Mouse (Mus musculus) bone marrow, adult 2 months (tissue): ENCODE results near the gene Angptl3.

Experiments
- CTCF ChIP-seq: fragments of 200-500 bp; IDR thresholded peaks from 2 replicates; pipeline ENCODE4 v1.5.1; 2011; ENCODE audit warnings: low read length, control low read depth; ENCODE audit not compliant: control insufficient read depth, insufficient read depth
- POLR2A ChIP-seq: fragments of 200-500 bp; IDR thresholded peaks from 2 replicates; pipeline ENCODE4 v1.6.1; 2011; ENCODE audit warnings: low read depth, mild to moderate bottlenecking, control low read depth, low read length, borderline replicate concordance; ENCODE audit not compliant: control insufficient read depth

DNA sequence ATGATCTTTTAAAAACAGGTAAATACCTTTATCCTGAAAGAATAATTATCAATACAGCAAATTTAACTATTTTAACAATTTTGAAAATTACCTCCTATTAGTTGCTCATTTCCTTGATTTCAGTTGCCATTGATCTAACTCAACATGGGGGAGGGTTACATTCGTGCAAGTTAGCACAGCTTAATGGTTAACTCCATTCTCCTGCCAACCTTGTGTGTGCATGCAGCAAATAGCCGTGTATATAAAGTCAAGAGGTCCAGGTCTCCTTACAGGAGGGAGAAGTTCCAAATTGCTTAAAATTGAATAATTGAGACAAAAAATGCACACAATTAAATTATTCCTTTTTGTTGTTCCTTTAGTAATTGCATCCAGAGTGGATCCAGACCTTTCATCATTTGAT, at the start of gene Angptl3:
- TF ChIP-seq CTCF: no peak
- TF ChIP-seq POLR2A: no peak
